Mouse (Mus musculus): Measurements from ENCODE around the gene Dck.

Gene Dck

GRCm38 (mm10) chr5:88791256-88792245, 26.8 kb downstream of the Dck start:
- DNase-seq: peak; percentile 71 to 74

- DNase-seq: no peak
Observed at GRCm38 (mm10) chr5:88793676-88794075, 28.9 kb downstream of the Dck start.

- peak in 1 of 2 experiments; percentile 17 for DNase-seq
Observed at GRCm38 (mm10) chr5:88795910-88796584, 31.3 kb downstream of the Dck start.

- DNase-seq: peak; percentile 29 to 47
Observed at GRCm38 (mm10) chr5:88796588-88796987, 31.8 kb downstream of the Dck start.

- DNase-seq: peak; percentile 9 to 43
Observed at GRCm38 (mm10) chr5:88797121-88797520, 32.3 kb downstream of the Dck start.

- no peak for DNase-seq
Observed at GRCm38 (mm10) chr5:88805616-88806015, 40.8 kb downstream of the Dck start.

- no peak for DNase-seq
Observed at GRCm38 (mm10) chr5:88806278-88806677, 41.5 kb downstream of the Dck start.

- DNase-seq: peak in 1 of 2 experiments; percentile 6
Observed at GRCm38 (mm10) chr5:88807342-88807741, 42.5 kb downstream of the Dck start.

- no peak for DNase-seq
Observed at GRCm38 (mm10) chr5:88813188-88813587, 48.4 kb downstream of the Dck start.

- DNase-seq: no peak
Observed at GRCm38 (mm10) chr5:88814552-88814951, 49.8 kb downstream of the Dck start.

- no peak for DNase-seq
Observed at GRCm38 (mm10) chr5:88821542-88821941, 56.7 kb downstream of the Dck start.

- no peak for DNase-seq
Observed at GRCm38 (mm10) chr5:88824838-88825237, 60.0 kb downstream of the Dck start.

- no peak for DNase-seq
Observed at GRCm38 (mm10) chr5:88829835-88830571, 65.2 kb downstream of the Dck start.

GRCm38 (mm10) chr5:88830880-88831279, 66.1 kb downstream of the Dck start:
- no peak for DNase-seq

- no peak for DNase-seq
Observed at GRCm38 (mm10) chr5:88831935-88832334, 67.1 kb downstream of the Dck start.
